Mouse (Mus musculus): Measurements from ENCODE around the gene Adrm1. TPM values are rescaled to one million over a fixed set of nuclear protein-coding genes. Genes with fewer than 3 reads are reported as not detected.

Adrm1 gene
- polyA plus RNA-seq, 1 experiment from 2014 or later, result 102 TPM

DNA sequence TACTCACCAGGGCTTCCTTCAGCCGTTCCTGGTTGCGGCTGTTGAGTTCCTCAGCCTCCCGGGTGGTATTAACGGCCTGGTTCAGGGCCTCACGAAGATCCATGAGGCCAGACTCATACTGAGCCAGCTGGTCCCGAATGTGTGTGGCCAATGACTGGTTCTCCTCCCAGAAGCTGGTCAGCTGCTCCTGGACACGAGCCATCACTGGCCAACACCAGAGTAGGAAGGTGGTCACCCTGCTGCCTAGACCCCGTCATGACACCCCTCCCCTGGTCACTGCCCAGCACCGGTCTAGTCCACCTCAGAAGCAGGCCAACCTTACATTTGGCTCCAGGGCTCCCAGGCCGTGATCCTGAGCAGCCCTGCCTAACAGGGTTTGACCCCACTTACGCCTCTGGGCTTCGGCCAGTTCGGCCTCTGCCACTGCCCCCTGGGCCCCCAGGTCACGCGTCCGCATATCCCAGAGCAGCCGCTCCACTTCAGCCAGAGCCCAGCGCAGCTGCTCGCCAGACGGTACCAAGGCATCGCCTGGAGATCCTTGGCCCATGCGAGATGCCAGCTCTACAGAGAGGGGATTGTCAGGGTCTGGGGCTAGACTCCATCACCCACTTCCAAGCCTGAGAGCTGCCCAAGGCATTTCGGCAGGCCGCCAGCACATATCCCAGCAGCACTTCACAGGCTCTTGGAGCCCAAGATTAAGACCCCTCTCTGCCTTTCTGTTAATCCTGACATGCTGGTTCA is 12.9 kb downstream of the Adrm1 start:
- Histone ChIP-seq H3K27me3 (ENCODE audit: control insufficient read depth, insufficient read depth, low read length) (no peaks in the 10 kb centered on the region), H3K4me2 (ENCODE audit: low read length) (no peak overlapping the region), H3K4me1 (ENCODE audit: control insufficient read depth in 2 of 2, insufficient read depth in 2 of 2, low read length in 2 of 2) (no peaks in the 10 kb centered on the region), H3K9me3 (ENCODE audit: control insufficient read depth, low read length) (no peaks in the 10 kb centered on the region), H3K36me3 (ENCODE audit: control insufficient read depth, insufficient read depth, low read length) (peaks cover 89% of the 10 kb centered on the region), H3K9ac (ENCODE audit: low read length) (no peak overlapping the region), H3K27ac (replicated peaks in 1 of 2; ENCODE audit: control insufficient read depth in 1 of 2, insufficient read depth in 1 of 2, low read depth in 2 of 2, low read length in 2 of 2) (no peak overlapping the region), H3K4me3 (ENCODE audit: control insufficient read depth in 1 of 2, insufficient read depth in 1 of 2, low read depth in 1 of 2, low read length in 2 of 2) (no peak overlapping the region)
- ATAC-seq (ENCODE audit: insufficient number of reproducible peaks, insufficient read depth, low FRiP score, low read depth), result no peak
- 86% methylated on average over 24 of the region's 24 CpGs for WGBS

DNA sequence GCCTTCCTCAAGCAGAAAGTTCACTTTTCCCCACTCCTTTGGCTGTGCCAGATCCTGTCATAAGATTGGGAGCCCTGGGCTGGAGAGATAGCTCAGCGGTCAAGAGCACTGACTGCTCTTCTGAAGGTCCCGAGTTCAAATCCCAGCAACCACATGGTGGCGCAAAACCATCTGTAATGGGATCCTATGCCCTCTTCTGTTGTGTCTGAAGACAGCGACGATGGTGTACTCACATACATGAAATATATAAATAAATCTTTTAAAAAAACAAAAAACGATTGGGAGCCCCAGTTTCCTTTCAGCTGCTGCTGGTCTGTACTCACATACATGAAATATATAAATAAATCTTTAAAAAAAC is 13.4 kb downstream of the Adrm1 start:
- 79% methylated on average over 6 of the region's 6 CpGs for WGBS
- no peaks in the 10 kb centered on the region for H3K9me3 ChIP-seq (ENCODE audit: control insufficient read depth, low read length)
- H3K9ac ChIP-seq (ENCODE audit: low read length), result no peak overlapping the region
- no peak overlapping the region for H3K27ac ChIP-seq (replicated peaks in 1 of 2; ENCODE audit: control insufficient read depth in 1 of 2, insufficient read depth in 1 of 2, low read depth in 2 of 2, low read length in 2 of 2)
- no peak overlapping the region for H3K4me2 ChIP-seq (ENCODE audit: low read length)
- ATAC-seq (ENCODE audit: insufficient number of reproducible peaks, insufficient read depth, low FRiP score, low read depth), result no peak
- H3K4me3 ChIP-seq (ENCODE audit: control insufficient read depth in 1 of 2, insufficient read depth in 1 of 2, low read depth in 1 of 2, low read length in 2 of 2), result no peak overlapping the region
- H3K27me3 ChIP-seq (ENCODE audit: control insufficient read depth, insufficient read depth, low read length), result no peaks in the 10 kb centered on the region
- peaks cover 89% of the 10 kb centered on the region for H3K36me3 ChIP-seq (ENCODE audit: control insufficient read depth, insufficient read depth, low read length)
- H3K4me1 ChIP-seq (ENCODE audit: control insufficient read depth in 2 of 2, insufficient read depth in 2 of 2, low read length in 2 of 2), result no peaks in the 10 kb centered on the region

DNA sequence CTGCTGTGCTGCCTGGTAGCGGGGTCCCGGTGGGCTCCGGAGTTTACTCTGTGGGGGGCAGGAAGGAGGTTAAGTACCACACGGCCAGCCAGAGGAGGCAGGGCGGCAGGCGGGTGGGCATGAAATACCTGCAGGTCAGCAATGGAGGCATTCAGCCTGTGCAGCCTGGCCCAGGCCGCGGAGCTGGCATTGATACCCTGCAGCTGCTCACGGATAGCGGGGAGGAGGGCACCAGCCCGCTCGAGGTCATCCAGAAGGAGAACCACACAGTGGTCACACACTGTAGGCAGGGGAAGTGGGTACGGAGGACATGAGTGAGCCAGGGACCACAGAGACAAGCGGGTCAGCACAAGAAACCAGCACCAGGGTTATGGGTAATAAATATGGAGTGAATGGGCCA is 14.4 kb downstream of the Adrm1 start:
- H3K36me3 ChIP-seq (ENCODE audit: control insufficient read depth, insufficient read depth, low read length), result peaks cover 89% of the 10 kb centered on the region
- H3K27ac ChIP-seq (replicated peaks in 1 of 2; ENCODE audit: control insufficient read depth in 1 of 2, insufficient read depth in 1 of 2, low read depth in 2 of 2, low read length in 2 of 2), result no peak overlapping the region
- H3K4me3 ChIP-seq (ENCODE audit: control insufficient read depth in 1 of 2, insufficient read depth in 1 of 2, low read depth in 1 of 2, low read length in 2 of 2), result no peak overlapping the region
- no peaks in the 10 kb centered on the region for H3K27me3 ChIP-seq (ENCODE audit: control insufficient read depth, insufficient read depth, low read length)
- 92% methylated on average over 14 of the region's 14 CpGs for WGBS
- H3K9me3 ChIP-seq (ENCODE audit: control insufficient read depth, low read length), result no peaks in the 10 kb centered on the region
- no peak for ATAC-seq (ENCODE audit: insufficient number of reproducible peaks, insufficient read depth, low FRiP score, low read depth)
- H3K4me2 ChIP-seq (ENCODE audit: low read length), result no peak overlapping the region
- no peak overlapping the region for H3K9ac ChIP-seq (ENCODE audit: low read length)
- no peaks in the 10 kb centered on the region for H3K4me1 ChIP-seq (ENCODE audit: control insufficient read depth in 2 of 2, insufficient read depth in 2 of 2, low read length in 2 of 2)

DNA sequence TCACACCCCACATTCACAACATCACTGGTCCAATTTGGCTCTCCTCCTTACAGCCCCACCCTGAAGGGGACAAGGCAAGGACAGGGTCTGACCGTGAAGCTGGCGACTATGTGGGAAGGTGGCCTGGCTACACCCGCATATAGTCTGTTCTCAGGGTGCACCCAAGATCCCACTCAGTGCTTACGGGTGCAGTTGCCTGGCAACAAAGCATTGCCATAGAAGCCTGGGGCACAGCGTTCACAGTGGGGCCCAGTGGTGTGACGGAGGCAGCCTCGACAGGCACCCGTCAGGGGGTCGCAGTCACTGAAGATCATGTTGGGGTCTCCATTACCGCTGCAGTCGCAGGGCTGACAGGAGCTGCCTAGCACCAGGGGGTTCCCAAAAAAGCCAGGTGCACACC is 16.1 kb downstream of the Adrm1 start:
- peaks cover 89% of the 10 kb centered on the region for H3K36me3 ChIP-seq (ENCODE audit: control insufficient read depth, insufficient read depth, low read length)
- no peaks in the 10 kb centered on the region for H3K4me1 ChIP-seq (ENCODE audit: control insufficient read depth in 2 of 2, insufficient read depth in 2 of 2, low read length in 2 of 2)
- ATAC-seq (ENCODE audit: insufficient number of reproducible peaks, insufficient read depth, low FRiP score, low read depth), result no peak
- H3K9ac ChIP-seq (ENCODE audit: low read length), result no peak overlapping the region
- H3K9me3 ChIP-seq (ENCODE audit: control insufficient read depth, low read length), result no peaks in the 10 kb centered on the region
- no peak overlapping the region for H3K27ac ChIP-seq (replicated peaks in 1 of 2; ENCODE audit: control insufficient read depth in 1 of 2, insufficient read depth in 1 of 2, low read depth in 2 of 2, low read length in 2 of 2)
- H3K27me3 ChIP-seq (ENCODE audit: control insufficient read depth, insufficient read depth, low read length), result no peaks in the 10 kb centered on the region
- no peak overlapping the region for H3K4me2 ChIP-seq (ENCODE audit: low read length)
- WGBS, result 87% methylated on average over 11 of the region's 11 CpGs
- H3K4me3 ChIP-seq (ENCODE audit: control insufficient read depth in 1 of 2, insufficient read depth in 1 of 2, low read depth in 1 of 2, low read length in 2 of 2), result no peak overlapping the region

DNA sequence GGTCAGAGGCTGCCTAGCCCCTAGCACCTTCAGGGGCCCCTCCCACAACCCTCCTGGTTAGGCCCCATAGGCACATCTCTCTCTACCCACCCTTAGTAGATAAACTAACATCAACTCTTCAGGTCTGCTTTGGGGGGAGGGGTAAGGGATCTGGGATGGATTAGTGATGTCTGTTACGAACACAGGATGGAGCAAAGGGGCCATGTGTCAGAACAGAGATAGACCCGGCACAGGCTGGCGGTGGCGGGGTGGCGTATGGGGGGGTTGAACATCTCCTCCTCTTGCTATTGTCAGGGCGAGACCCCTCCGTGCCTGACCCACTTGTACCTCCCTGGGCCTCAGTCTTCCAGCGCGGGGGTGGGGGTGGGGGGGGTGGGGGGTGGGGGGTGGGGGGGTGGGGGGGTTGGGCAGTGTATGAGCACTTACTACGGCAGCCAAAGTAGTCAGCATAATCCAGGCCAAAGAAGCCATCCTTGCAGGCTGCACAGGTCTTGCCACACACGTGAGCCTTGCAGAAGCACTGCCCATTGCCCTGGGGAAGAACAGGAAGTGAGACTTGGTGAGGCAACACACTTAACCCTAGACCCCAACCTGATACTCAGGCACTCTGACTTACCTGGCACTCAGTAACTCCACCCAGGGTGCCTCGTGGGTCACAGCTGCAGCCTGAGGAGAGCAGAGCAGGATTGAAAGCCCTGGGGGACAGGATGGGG is 25.5 kb downstream of the Adrm1 start:
- no peaks in the 10 kb centered on the region for H3K9me3 ChIP-seq (ENCODE audit: control insufficient read depth, low read length)
- no peaks in the 10 kb centered on the region for H3K27me3 ChIP-seq (ENCODE audit: control insufficient read depth, insufficient read depth, low read length)
- H3K4me2 ChIP-seq (ENCODE audit: low read length), result no peak overlapping the region
- no peaks in the 10 kb centered on the region for H3K4me1 ChIP-seq (ENCODE audit: control insufficient read depth in 2 of 2, insufficient read depth in 2 of 2, low read length in 2 of 2)
- H3K4me3 ChIP-seq (ENCODE audit: control insufficient read depth in 1 of 2, insufficient read depth in 1 of 2, low read depth in 1 of 2, low read length in 2 of 2), result no peak overlapping the region
- ATAC-seq (ENCODE audit: insufficient number of reproducible peaks, insufficient read depth, low FRiP score, low read depth), result no peak
- WGBS, result 75% methylated on average over 12 of the region's 12 CpGs
- no peak overlapping the region for H3K27ac ChIP-seq (replicated peaks in 1 of 2; ENCODE audit: control insufficient read depth in 1 of 2, insufficient read depth in 1 of 2, low read depth in 2 of 2, low read length in 2 of 2)
- no peak overlapping the region for H3K9ac ChIP-seq (ENCODE audit: low read length)
- H3K36me3 ChIP-seq (ENCODE audit: control insufficient read depth, insufficient read depth, low read length), result peaks cover 72% of the 10 kb centered on the region

DNA sequence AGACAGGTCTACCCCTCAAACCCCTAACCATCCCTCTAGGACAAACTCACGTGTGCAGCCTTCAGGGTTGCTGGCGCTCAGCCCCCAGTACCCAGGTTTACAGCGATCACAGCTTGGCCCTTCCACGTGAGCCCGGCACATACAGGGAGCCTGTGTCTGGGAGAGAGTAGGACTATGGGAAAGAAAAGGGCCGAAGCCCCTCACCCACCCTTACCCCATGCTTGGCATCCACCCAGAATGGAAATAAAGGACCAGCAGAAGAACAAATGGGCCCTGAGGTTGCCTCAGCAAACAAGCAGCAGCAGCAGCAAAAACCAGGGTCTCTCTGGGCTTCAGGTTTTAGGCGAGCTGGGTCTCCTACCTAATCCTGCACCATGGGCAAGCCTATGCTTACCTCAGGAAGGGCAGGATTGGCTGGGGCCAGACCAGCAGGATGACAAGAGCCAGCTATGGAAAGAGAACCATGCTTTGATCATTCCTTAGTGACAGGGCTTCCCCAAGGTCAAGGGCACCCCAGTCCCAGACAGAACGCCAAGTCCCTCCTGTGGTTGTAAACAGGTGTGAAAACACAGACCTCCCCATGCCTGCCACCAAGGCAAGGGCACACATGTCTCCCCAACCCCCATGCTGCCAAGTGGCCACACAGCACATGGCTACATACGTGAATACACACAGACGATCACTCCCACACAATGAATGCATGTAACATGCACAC is 26.2 kb downstream of the Adrm1 start:
- H3K9me3 ChIP-seq (ENCODE audit: control insufficient read depth, low read length), result no peaks in the 10 kb centered on the region
- H3K4me1 ChIP-seq (ENCODE audit: control insufficient read depth in 2 of 2, insufficient read depth in 2 of 2, low read length in 2 of 2), result no peaks in the 10 kb centered on the region
- H3K4me2 ChIP-seq (ENCODE audit: low read length), result no peak overlapping the region
- H3K4me3 ChIP-seq (ENCODE audit: control insufficient read depth in 1 of 2, insufficient read depth in 1 of 2, low read depth in 1 of 2, low read length in 2 of 2), result no peak overlapping the region
- H3K27me3 ChIP-seq (ENCODE audit: control insufficient read depth, insufficient read depth, low read length), result no peaks in the 10 kb centered on the region
- 81% methylated on average over 10 of the region's 10 CpGs for WGBS
- H3K9ac ChIP-seq (ENCODE audit: low read length), result no peak overlapping the region
- no peak overlapping the region for H3K27ac ChIP-seq (replicated peaks in 1 of 2; ENCODE audit: control insufficient read depth in 1 of 2, insufficient read depth in 1 of 2, low read depth in 2 of 2, low read length in 2 of 2)
- peaks cover 69% of the 10 kb centered on the region for H3K36me3 ChIP-seq (ENCODE audit: control insufficient read depth, insufficient read depth, low read length)
- ATAC-seq (ENCODE audit: insufficient number of reproducible peaks, insufficient read depth, low FRiP score, low read depth), result no peak

DNA sequence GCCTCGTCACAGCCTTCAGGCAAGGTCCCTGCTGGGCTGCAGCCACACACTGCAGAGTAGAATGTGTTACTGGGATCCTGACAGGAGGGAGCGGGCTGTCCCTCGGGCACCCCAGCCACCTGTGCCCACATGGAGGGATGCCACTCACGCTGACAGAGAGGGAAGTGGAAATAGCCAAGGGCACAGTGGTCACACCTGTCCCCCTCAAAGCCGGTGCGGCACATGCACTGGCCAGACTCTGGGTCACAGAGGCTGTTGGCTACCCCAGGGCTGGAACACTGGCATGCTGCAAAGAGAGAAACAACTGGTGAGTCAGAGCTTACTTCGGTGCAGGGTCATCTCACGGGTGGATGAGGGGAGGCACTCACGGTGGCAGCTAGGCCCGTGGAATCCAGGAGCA is 27.5 kb downstream of the Adrm1 start:
- Histone ChIP-seq H3K9me3 (ENCODE audit: control insufficient read depth, low read length) (no peaks in the 10 kb centered on the region), H3K9ac (ENCODE audit: low read length) (no peak overlapping the region), H3K4me2 (ENCODE audit: low read length) (no peak overlapping the region), H3K4me3 (ENCODE audit: control insufficient read depth in 1 of 2, insufficient read depth in 1 of 2, low read depth in 1 of 2, low read length in 2 of 2) (no peak overlapping the region), H3K27ac (replicated peaks in 1 of 2; ENCODE audit: control insufficient read depth in 1 of 2, insufficient read depth in 1 of 2, low read depth in 2 of 2, low read length in 2 of 2) (no peak overlapping the region), H3K27me3 (ENCODE audit: control insufficient read depth, insufficient read depth, low read length) (no peaks in the 10 kb centered on the region), H3K36me3 (ENCODE audit: control insufficient read depth, insufficient read depth, low read length) (peaks cover 56% of the 10 kb centered on the region), H3K4me1 (ENCODE audit: control insufficient read depth in 2 of 2, insufficient read depth in 2 of 2, low read length in 2 of 2) (no peaks in the 10 kb centered on the region)
- ATAC-seq (ENCODE audit: insufficient number of reproducible peaks, insufficient read depth, low FRiP score, low read depth), result no peak
- WGBS, result 95% methylated on average over 10 of the region's 10 CpGs

All from heart, embryonic 14.5 days (tissue).